Mouse (Mus musculus) right cerebral cortex, adult 2 months (tissue): ENCODE measurements around the gene Sema3a.
"Not testable (repeated sequence)": the region's sequence is repeated elsewhere in the genome, so short reads cannot be mapped to it uniquely, and the experiment has no call there.

Experiments
- DNase-seq, 2 experiments: peaks; one replicate each; pipeline ENCODE4 v3.0.0; 2021 to 2022; ENCODE audit warnings: low spot score in 2 of 2

Gene Sema3a

DNA sequence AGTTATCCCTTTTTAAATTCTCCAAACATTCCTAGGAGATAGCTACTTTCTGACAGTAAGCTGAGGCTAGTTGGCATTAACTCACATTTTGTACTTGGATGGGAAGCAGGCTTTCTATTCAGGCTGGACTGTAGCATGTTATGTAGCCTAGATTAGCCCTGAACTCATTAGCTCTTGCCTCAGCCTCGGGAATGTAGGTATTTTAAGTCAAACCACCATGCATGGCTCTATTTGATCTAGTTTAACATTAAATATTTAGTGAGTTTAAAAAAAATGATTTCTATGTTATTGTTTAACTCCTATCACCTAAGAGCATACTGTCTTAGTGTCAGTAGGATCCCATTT lies 423.0 kb downstream of the Sema3a start:
- no peak for DNase-seq

GRCm38 (mm10) chr5:13549080-13549479 lies 423.9 kb downstream of the Sema3a start:
- DNase-seq: no peak

GRCm38 (mm10) chr5:13550953-13551352 lies 425.7 kb downstream of the Sema3a start:
- no peak for DNase-seq

GRCm38 (mm10) chr5:13557257-13557656 lies 432.0 kb downstream of the Sema3a start:
- DNase-seq: no peak

DNA sequence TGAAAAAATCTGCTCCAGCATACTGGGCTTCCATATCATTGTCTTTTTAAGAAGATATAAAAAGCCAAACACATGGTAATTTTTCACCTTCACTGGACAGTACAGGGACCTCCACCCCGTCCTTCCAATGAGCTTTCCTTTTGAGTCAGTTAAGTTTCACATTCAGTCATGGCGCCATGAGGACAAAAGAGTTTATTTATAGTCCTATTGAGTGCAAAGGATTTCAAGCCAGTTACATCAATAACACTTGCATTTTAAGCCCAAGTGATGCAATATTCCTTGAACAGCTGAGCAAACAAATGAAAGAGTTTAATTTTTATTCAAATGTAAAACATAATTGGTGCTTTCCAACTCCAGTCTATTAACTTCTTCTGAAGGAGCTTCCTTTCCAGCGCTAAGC lies 448.7 kb downstream of the Sema3a start:
- DNase-seq: no peak

GRCm38 (mm10) chr5:13579123-13579522 lies 453.9 kb downstream of the Sema3a start:
- no peak for DNase-seq

GRCm38 (mm10) chr5:13585559-13586207 lies 460.5 kb downstream of the Sema3a start:
- peak in 1 of 2 experiments; percentile 38 for DNase-seq

- no peak for DNase-seq
These were observed 469.2 kb downstream of the Sema3a start for GRCm38 (mm10) chr5:13594422-13594821.

GRCm38 (mm10) chr5:13611631-13612030 lies 486.4 kb downstream of the Sema3a start:
- no peak for DNase-seq

DNA sequence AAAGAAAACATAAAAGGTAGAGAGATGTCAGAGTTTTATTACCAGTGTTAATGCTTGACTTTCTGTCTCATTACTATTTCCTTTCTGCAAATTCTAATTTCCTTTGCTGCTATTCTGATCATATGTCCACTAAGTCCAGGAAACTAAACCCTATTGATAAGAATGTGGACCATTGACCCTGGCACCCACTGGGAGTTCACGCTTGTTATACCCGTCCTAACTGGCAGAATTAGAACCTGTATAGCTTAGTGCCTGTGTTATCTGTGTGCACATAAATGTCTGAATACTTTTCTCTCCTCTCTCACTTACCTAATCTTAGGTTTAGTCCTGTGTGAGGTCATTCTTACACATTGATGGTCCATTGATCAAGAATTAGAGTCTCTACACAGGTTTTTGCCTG lies 486.9 kb downstream of the Sema3a start:
- DNase-seq: no peak

DNA sequence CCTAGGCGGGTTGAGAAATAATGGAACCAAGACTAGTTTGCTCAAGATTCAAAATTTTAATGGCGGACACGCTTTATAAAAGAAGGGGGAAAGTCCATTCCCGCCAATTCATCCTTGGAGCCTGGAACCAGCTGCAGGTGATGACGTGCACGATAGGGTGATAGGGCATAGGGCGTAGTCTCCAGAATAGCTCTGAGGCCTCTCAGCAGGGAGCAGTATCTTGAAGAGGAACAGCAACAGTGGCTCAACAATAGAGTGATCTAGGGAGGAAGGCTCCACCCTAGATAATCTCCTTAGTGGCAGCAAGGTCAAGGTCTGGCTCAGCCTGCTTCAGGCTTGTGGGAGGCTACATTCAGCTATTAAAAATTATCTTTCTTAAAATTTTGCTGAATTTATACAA lies 489.4 kb downstream of the Sema3a start:
- DNase-seq: not testable (repeated sequence)

GRCm38 (mm10) chr5:13615907-13616306 lies 490.7 kb downstream of the Sema3a start:
- no peak for DNase-seq

GRCm38 (mm10) chr5:13622578-13622977 lies 497.4 kb downstream of the Sema3a start:
- no peak for DNase-seq

DNA sequence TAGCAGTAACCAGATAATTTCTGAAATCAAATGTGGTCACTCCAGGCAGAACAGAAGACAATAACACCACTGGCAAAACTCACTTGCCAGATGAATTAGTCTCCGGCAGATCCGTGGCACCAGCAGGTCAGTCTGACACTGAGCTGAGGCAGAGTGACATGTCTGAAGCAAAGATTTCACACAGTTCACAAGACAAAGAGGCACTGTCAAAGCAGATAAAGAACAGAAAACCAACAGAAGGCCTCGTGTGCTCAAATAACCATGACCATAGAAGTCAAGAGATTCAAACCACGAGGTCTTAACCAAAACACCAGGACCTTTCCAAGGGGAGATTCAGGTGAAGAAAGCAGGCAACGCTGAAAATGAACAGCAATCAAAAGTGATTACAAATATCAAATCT lies 499.5 kb downstream of the Sema3a start:
- DNase-seq: no peak

- no peak for DNase-seq
These were observed 500.9 kb downstream of the Sema3a start for GRCm38 (mm10) chr5:13626093-13626492.

- peak; percentile 88 to 89 for DNase-seq
These were observed 503.5 kb downstream of the Sema3a start for GRCm38 (mm10) chr5:13628606-13629311.

GRCm38 (mm10) chr5:13629916-13630315 lies 504.7 kb downstream of the Sema3a start:
- no peak for DNase-seq

DNA sequence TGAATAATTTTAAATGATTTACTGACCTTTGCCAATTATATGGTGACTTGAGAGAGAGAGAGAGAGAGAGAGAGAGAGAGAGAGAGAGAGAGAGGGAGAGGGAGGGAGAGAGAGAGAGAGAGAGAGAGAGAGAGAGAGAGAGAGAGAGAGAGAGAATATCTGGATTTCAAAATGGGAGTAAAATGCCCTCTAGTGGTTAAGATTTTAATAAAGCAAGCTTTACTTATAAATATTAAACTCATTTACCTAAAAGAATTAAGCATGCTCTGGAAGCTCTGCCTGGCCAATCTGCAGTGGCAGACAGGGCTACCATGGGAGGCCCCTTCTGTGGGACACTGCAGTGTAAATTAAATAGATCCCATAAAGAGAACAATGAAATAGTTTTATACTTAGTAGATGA lies 505.5 kb downstream of the Sema3a start:
- no peak for DNase-seq

GRCm38 (mm10) chr5:13636237-13636636 lies 511.0 kb downstream of the Sema3a start:
- no peak for DNase-seq
